ENCODE assay signal across 13 mouse cellular contexts in the genomic region with DNA sequence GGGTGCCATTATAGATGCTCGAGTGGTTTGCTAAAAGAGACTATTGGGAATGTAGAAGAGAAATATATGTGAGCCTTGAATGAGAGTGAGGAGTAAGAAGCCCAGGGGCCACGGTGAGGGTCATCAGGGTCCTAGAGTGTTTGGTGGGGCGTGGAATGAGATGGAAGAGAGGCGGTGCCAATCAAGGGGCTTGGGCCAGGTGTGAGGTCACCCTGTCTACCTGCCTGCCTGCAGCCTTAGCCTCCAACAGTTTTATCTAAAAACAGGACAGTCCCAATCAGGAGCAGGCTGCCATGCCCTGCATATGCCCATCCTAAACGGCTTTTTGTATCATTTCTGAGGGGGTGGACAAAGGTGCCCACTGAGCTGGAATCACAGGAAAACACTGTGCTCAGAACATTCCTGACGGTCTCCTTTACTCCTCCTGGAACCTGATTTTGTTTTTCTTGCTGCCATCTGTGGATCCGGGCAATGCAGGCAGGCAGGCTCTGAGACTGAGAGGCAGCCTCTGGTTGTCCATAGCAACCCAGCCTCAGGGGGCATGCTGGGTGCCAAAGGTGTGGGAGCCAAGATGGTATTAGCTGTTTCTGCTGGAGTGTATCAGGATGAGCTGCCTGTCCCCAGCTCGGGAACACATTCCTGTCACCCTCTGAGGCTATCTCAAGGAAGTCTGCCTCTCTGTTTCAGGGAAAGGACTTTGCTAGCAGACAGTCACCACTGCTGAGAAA.
DNase-seq lines count a peak whose midpoint lies in the region; ATAC-seq and TF ChIP-seq lines count a peak whose summit lies in the region.
"Had no signal": no experiment of that assay in that cellular context is flagged by ENCODE, and none has a peak within 500 bp of the region (broad histone marks: within the 10 kb centered on the region; RNA-seq: fewer than 3 reads in every experiment).

No protein-coding gene starts in this region.

- no peak overlapping the region for H3K4me3 ChIP-seq in hindbrain, embryonic 14.5 days (replicated peaks; ENCODE audit: low read length)
- no peak overlapping the region for H3K4me3 ChIP-seq in hindbrain, embryonic 12.5 days
- H3K4me3 ChIP-seq in cerebellum, adult 2 months (replicated peaks; ENCODE audit: insufficient read depth, low read depth, low read length): no peak overlapping the region
- no peak overlapping the region for H3K4me3 ChIP-seq in layer of hippocampus, adult 2 months
- H3K4me3 ChIP-seq: embryonic facial prominence, embryonic 15.5 days had no signal

- no peak overlapping the region for H3K4me2 ChIP-seq in hindbrain, embryonic 14.5 days (replicated peaks)
- H3K4me2 ChIP-seq in hindbrain, embryonic 12.5 days (replicated peaks): no peak overlapping the region
- H3K4me2 ChIP-seq: embryonic facial prominence, embryonic 15.5 days had no signal

- H3K27me3 ChIP-seq in hindbrain, embryonic 14.5 days (ENCODE audit: control insufficient read depth, insufficient read depth, low read length): no peaks in the 10 kb centered on the region
- H3K27me3 ChIP-seq in hindbrain, embryonic 12.5 days: no peaks in the 10 kb centered on the region
- no peaks in the 10 kb centered on the region for H3K27me3 ChIP-seq in cerebellum, adult 2 months (ENCODE audit: control insufficient read depth, insufficient read depth, low read length)
- H3K27me3 ChIP-seq: embryonic facial prominence, embryonic 15.5 days had no signal

- H3K27ac ChIP-seq in hindbrain, embryonic 14.5 days: no peak overlapping the region
- H3K27ac ChIP-seq in hindbrain, embryonic 12.5 days: no peak overlapping the region
- H3K27ac ChIP-seq in cerebellum, adult 2 months (ENCODE audit: insufficient read depth, low read length): peak overlapping the region; percentile 96
- H3K27ac ChIP-seq in layer of hippocampus, adult 2 months: peak overlapping the region; percentile 90
- H3K27ac ChIP-seq: embryonic facial prominence, embryonic 15.5 days had no signal

- peak; percentile 49 for DNase-seq in hindbrain, embryonic 14.5 days (ENCODE audit: low spot score)
- DNase-seq in brain, adult 2 months (ENCODE audit: low read depth, low spot score): peak; percentile 98
- DNase-seq in cerebellum, adult 2 months: peak; percentile 97 to 98
- DNase-seq in layer of hippocampus, adult 2 months (ENCODE audit: low spot score in 2 of 2): peak; percentile 33 to 52
- DNase-seq in spleen, postnatal 14 days (ENCODE audit: low spot score in 2 of 2): no peak
- no peak for DNase-seq in testis, postnatal 14 days (ENCODE audit: low spot score)
- no peak for DNase-seq in kidney, adult 18-20 months
- DNase-seq: gastrocnemius, postnatal 14 days; liver; lung, postnatal 14 days had no signal

- TF ChIP-seq POLR2A in cerebellum, adult 2 months (IDR thresholded peaks at IDR 0.05; ENCODE audit: borderline replicate concordance, insufficient read depth, low read length): peak; percentile 39; the same call in 1 of the 2 replicates

- H3K36me3 ChIP-seq in hindbrain, embryonic 14.5 days (replicated peaks; ENCODE audit: control insufficient read depth, insufficient read depth): peaks cover 9% of the 10 kb centered on the region
- H3K36me3 ChIP-seq in hindbrain, embryonic 12.5 days: 0 out of 2 replicates have a peak, but pooled peaks cover under 1% of the 10 kb centered on the region
- H3K36me3 ChIP-seq: embryonic facial prominence, embryonic 15.5 days had no signal

- no peak for TF ChIP-seq CTCF in cerebellum, adult 2 months (IDR thresholded peaks at IDR 0.05; ENCODE audit: borderline replicate concordance, insufficient read depth, low read depth, low read length)
- no peak for TF ChIP-seq CTCF in layer of hippocampus, adult 2 months (conservative IDR thresholded peaks at IDR 0.05)

- no peak overlapping the region; the same call in 1 of the 2 replicates for H3K9ac ChIP-seq in hindbrain, embryonic 14.5 days
- H3K9ac ChIP-seq in hindbrain, embryonic 12.5 days: no peak overlapping the region
- H3K9ac ChIP-seq: embryonic facial prominence, embryonic 15.5 days had no signal

- H3K4me1 ChIP-seq in hindbrain, embryonic 14.5 days (replicated peaks; ENCODE audit: control insufficient read depth, insufficient read depth, low read length): peaks cover 5% of the 10 kb centered on the region; the same call in 1 of the 2 replicates
- H3K4me1 ChIP-seq in hindbrain, embryonic 12.5 days: peaks cover 5% of the 10 kb centered on the region; the same call in 1 of the 2 replicates
- peaks cover 44% of the 10 kb centered on the region for H3K4me1 ChIP-seq in cerebellum, adult 2 months (ENCODE audit: control insufficient read depth, insufficient read depth, low read length)

- ATAC-seq in hindbrain, embryonic 14.5 days (ENCODE audit: low FRiP score): 0 out of 2 replicates have a peak, but pooled peaks have one; percentile 40
- ATAC-seq in hindbrain, embryonic 12.5 days (ENCODE audit: low FRiP score): no peak
- ATAC-seq: CD4-positive, CD25-positive, alpha-beta regulatory T cell, adult 4 months had no signal

- H3K9me3 ChIP-seq in hindbrain, embryonic 14.5 days (ENCODE audit: control insufficient read depth, low read length): no peaks in the 10 kb centered on the region
- no peaks in the 10 kb centered on the region for H3K9me3 ChIP-seq in hindbrain, embryonic 12.5 days (replicated peaks)
- H3K9me3 ChIP-seq: embryonic facial prominence, embryonic 15.5 days had no signal

- 55% methylated on average over 8 of the region's 8 CpGs for whole genome bisulfite sequencing in hindbrain, embryonic 14.5 days
- WGBS in hindbrain, embryonic 12.5 days: 73% methylated on average over 8 of the region's 8 CpGs
- 6% methylated on average over 8 of the region's 8 CpGs for WGBS in cerebellum, adult 2 months

Comparison
In these comparisons a context has a peak if more than half of its experiments do, and no peak if none do; other contexts are left out.
1. DNase-seq: peak in hindbrain, embryonic 14.5 days (single experiment), brain, adult 2 months (single experiment), cerebellum, adult 2 months (2 of 2) and layer of hippocampus, adult 2 months (2 of 2); none in spleen, postnatal 14 days (0 of 2), testis, postnatal 14 days (single experiment) and kidney, adult 18-20 months (single experiment).
2. H3K27ac ChIP-seq: peak in cerebellum, adult 2 months (single experiment) and layer of hippocampus, adult 2 months (single experiment); none in hindbrain, embryonic 14.5 days (single experiment) and hindbrain, embryonic 12.5 days (single experiment).